Mouse (Mus musculus): ENCODE measurements around the gene Gm14862. TPM values are rescaled to one million over a fixed set of nuclear protein-coding genes. Genes with fewer than 3 reads are reported as not detected.

The Gm14862 gene
- total RNA-seq, 2 experiments from 2014 or later = not detected

- no peak for DNase-seq (ENCODE audit: extremely low spot score in 1 of 2, low spot score in 1 of 2)
Observed at GRCm38 (mm10) chrX:9227105-9227504, 29.6 kb downstream of the Gm14862 start.

GRCm38 (mm10) chrX:9222412-9223221, 34.1 kb downstream of the Gm14862 start:
- DNase-seq (ENCODE audit: extremely low spot score in 1 of 2, low spot score in 1 of 2) = no peak

GRCm38 (mm10) chrX:9221736-9222135, 35.0 kb downstream of the Gm14862 start:
- no peak for DNase-seq (ENCODE audit: extremely low spot score in 1 of 2, low spot score in 1 of 2)

GRCm38 (mm10) chrX:9221206-9221605, 35.5 kb downstream of the Gm14862 start:
- DNase-seq (ENCODE audit: extremely low spot score in 1 of 2, low spot score in 1 of 2) = peak in 1 of 2 experiments; percentile 52

- DNase-seq (ENCODE audit: extremely low spot score in 1 of 2, low spot score in 1 of 2) = no peak
Observed at GRCm38 (mm10) chrX:9219570-9219969, 37.1 kb downstream of the Gm14862 start.

GRCm38 (mm10) chrX:9216244-9216643, 40.5 kb downstream of the Gm14862 start:
- DNase-seq (ENCODE audit: extremely low spot score in 1 of 2, low spot score in 1 of 2) = no peak

- no peak for DNase-seq (ENCODE audit: extremely low spot score in 1 of 2, low spot score in 1 of 2)
Observed at GRCm38 (mm10) chrX:9205121-9205520, 51.6 kb downstream of the Gm14862 start.

- DNase-seq (ENCODE audit: extremely low spot score in 1 of 2, low spot score in 1 of 2) = no peak
Observed at GRCm38 (mm10) chrX:9202781-9203405, 53.8 kb downstream of the Gm14862 start.

GRCm38 (mm10) chrX:9201954-9202353, 54.7 kb downstream of the Gm14862 start:
- DNase-seq (ENCODE audit: extremely low spot score in 1 of 2, low spot score in 1 of 2) = no peak

Other genes starting within 250 kb of the Gm14862 start
- gene Fthl17e, start 223.4 kb downstream of the Gm14862 start, total RNA-seq (2021) = not detected
- gene Fthl17f, start 193.9 kb downstream of the Gm14862 start, total RNA-seq (2021) = not detected
- not detected for gene 4930402K13Rik, start 152.3 kb downstream of the Gm14862 start, total RNA-seq (2021)
- 1 to 10 TPM; 4.6 to 5.4 TPM for gene Lancl3, start 57.0 kb downstream of the Gm14862 start, total RNA-seq (2021)
- 10 to 100 TPM; 12.0 to 15.8 TPM for gene Xk, start 15.9 kb upstream of the Gm14862 start, total RNA-seq (2021)
- gene H2al1m, start 26.9 kb upstream of the Gm14862 start, total RNA-seq (2021) = 1 to 10 TPM in 1 of 2 experiments, not detected in 1; 1.0 TPM
- gene H2al1k, start 93.7 kb upstream of the Gm14862 start, total RNA-seq (2021) = not detected
- gene Cybb, start 230.9 kb upstream of the Gm14862 start, total RNA-seq (2021) = under 1 TPM; 0.37 to 0.99 TPM